Mouse (Mus musculus) hindbrain, embryonic 10.5 days (tissue): Measurements from ENCODE around the gene Tex35. TPM values are rescaled to one million over a fixed set of nuclear protein-coding genes. Genes with fewer than 3 reads are reported as not detected.

ENCODE experiments used
- DNase-seq: peaks from one replicate; pipeline ENCODE4 v3.0.0-alpha.2; 2017; ENCODE audit warnings: low spot score
- H3K27ac ChIP-seq: fragments of 300-500 bp; sonication (generic); 2 replicates; pipeline ENCODE4 v1.5.1; 2016; ENCODE audit warnings: mild to moderate bottlenecking, moderate library complexity
- H3K27me3 ChIP-seq: fragments of 300-500 bp; sonication (generic); 2 replicates; pipeline ENCODE4 v1.6.1; 2016; ENCODE audit warnings: mild to moderate bottlenecking; ENCODE audit not compliant: poor library complexity, insufficient read depth, severe bottlenecking
- H3K36me3 ChIP-seq: fragments of 300-500 bp; sonication (generic); 2 replicates; pipeline ENCODE4 v1.6.1; 2016; ENCODE audit warnings: mild to moderate bottlenecking, moderate library complexity
- H3K4me1 ChIP-seq: fragments of 300-500 bp; sonication (generic); replicated peaks from 2 replicates; pipeline ENCODE4 v1.6.1; 2016; ENCODE audit warnings: mild to moderate bottlenecking
- H3K4me3 ChIP-seq: fragments of 300-500 bp; sonication (generic); 2 replicates; pipeline ENCODE4 v1.5.1; 2016; ENCODE audit warnings: mild to moderate bottlenecking, moderate library complexity
- H3K9me3 ChIP-seq: fragments of 300-500 bp; sonication (generic); 2 replicates; pipeline ENCODE4 v1.6.1; 2016; ENCODE audit warnings: mild to moderate bottlenecking, moderate library complexity
- WGBS: fragments of 180-500 bp; shearing (Covaris S2); methylation state at CpG from one replicate; pipeline ENCODE4 v1.1.7; 2016; 5-methylcytosine and 5-hydroxymethylcytosine counted together
- polyA plus RNA-seq: library from polyadenylated mRNA; unstranded; fragments of >200 nt; fragmentation: Nextera tagmentation; extraction: Ambion mirVana; gene quantifications from 2 replicates; pipeline ENCODE4 v1.2.1, GENCODE M21; 2016

The Tex35 gene
- 0.24 TPM in 1 of 2 replicates, not detected in the other for polyA plus RNA-seq

DNA sequence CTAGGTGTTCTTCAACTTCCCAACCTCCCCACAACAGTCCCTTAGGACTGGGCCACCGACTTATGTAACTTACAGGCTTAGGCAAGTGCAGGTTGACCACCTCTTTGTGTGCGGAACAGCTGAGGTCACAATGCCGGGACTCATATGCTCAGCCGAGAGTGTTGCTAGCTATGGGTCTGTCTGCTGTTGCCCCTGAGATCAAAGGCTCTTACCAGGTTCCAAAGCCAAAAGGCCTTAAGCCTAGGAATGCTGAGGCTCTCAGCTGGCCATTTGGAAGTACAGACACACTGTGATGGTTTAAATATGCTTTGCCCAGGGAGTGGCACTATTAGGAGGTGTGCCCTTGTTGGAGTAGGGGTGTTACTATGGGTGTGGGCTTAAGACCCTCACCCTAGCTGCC lies at the start of gene Tex35:
Gene Tex35, minus strand, starts transcription at position 101 of the 400 bp plus-strand sequence.
- DNase-seq, result no peak
- H3K27ac ChIP-seq, result no peak within 1 kb of the TSS
- 88% methylated on average over 4 of the region's 4 CpGs for WGBS
- no peaks in the 10 kb centered on the region for H3K27me3 ChIP-seq
- H3K4me1 ChIP-seq, result 0 out of 2 replicates have a peak, but pooled peaks cover 6% of the 10 kb centered on the region
- H3K9me3 ChIP-seq, result no peaks in the 10 kb centered on the region
- H3K4me3 ChIP-seq, result no peak within 1 kb of the TSS
- no peaks in the 10 kb centered on the region for H3K36me3 ChIP-seq

DNA sequence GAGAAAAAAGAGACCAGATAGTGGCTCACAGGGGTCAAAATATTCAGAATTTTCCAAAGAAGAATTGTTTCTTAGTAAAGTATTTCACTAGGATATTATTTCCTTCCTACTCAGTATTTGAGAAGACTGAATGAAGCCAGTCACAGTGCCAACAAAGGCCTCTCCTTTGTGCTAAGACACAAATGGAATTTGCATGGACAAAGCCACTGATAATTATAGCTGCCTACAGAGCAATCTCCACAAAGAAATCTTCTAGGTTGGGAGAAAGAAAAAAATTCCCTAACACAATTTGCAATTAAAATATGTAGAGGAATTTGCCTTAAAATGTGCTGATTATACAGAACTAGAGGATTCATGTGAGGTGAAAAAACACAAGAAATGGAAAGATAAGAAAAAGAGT lies 45.3 kb upstream of the Tex35 start:
- peaks cover 26% of the 10 kb centered on the region for H3K36me3 ChIP-seq
- H3K9me3 ChIP-seq, result no peaks in the 10 kb centered on the region
- peaks cover 22% of the 10 kb centered on the region for H3K4me1 ChIP-seq
- no peaks in the 10 kb centered on the region for H3K27me3 ChIP-seq
- no peak for DNase-seq
- peak overlapping the region; percentile 82; the same call in 1 of the 2 replicates for H3K27ac ChIP-seq
- H3K4me3 ChIP-seq, result no peak overlapping the region

- WGBS, result 88% methylated on average over 1 of the region's 1 CpGs
- Histone ChIP-seq H3K4me3 (no peak overlapping the region), H3K27ac (no peak overlapping the region), H3K36me3 (peaks cover 32% of the 10 kb centered on the region), H3K27me3 (no peaks in the 10 kb centered on the region), H3K9me3 (no peaks in the 10 kb centered on the region), H3K4me1 (peaks cover 22% of the 10 kb centered on the region)
- no peak for DNase-seq
These were observed 41.6 kb upstream of the Tex35 start for GRCm38 (mm10) chr1:157150107-157150506.

DNA sequence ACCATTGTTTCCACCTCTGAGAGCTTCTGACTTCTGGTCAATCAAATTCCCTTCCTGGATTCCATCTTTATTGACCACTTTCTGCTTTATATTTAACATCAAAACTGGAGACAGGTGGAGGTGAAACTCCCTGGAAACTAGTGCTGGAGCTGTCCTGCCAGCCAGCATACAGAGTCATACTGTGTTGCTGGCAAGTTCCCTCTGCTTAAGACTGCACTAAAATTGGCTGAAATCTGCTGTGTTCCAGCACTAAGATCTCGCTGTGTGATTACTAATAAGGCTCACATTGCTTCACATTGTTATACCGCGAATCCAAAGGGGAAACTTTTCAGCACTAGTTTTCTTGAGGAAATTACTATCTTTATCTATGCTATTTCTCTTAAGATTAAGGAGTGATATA lies 36.1 kb upstream of the Tex35 start:
- H3K4me3 ChIP-seq, result no peak overlapping the region
- H3K36me3 ChIP-seq, result peaks cover 48% of the 10 kb centered on the region
- no peak for DNase-seq
- H3K27ac ChIP-seq, result no peak overlapping the region
- WGBS, result 96% methylated on average over 3 of the region's 3 CpGs
- H3K4me1 ChIP-seq, result no peaks in the 10 kb centered on the region
- H3K27me3 ChIP-seq, result no peaks in the 10 kb centered on the region
- H3K9me3 ChIP-seq, result no peaks in the 10 kb centered on the region

GRCm38 (mm10) chr1:157143326-157143932 lies 34.9 kb upstream of the Tex35 start:
- no peak overlapping the region for H3K4me3 ChIP-seq
- no peaks in the 10 kb centered on the region for H3K4me1 ChIP-seq
- peaks cover 48% of the 10 kb centered on the region for H3K36me3 ChIP-seq
- no peaks in the 10 kb centered on the region for H3K9me3 ChIP-seq
- DNase-seq, result no peak
- H3K27me3 ChIP-seq, result no peaks in the 10 kb centered on the region
- H3K27ac ChIP-seq, result no peak overlapping the region
- 54% methylated on average over 7 of the region's 7 CpGs for WGBS

DNA sequence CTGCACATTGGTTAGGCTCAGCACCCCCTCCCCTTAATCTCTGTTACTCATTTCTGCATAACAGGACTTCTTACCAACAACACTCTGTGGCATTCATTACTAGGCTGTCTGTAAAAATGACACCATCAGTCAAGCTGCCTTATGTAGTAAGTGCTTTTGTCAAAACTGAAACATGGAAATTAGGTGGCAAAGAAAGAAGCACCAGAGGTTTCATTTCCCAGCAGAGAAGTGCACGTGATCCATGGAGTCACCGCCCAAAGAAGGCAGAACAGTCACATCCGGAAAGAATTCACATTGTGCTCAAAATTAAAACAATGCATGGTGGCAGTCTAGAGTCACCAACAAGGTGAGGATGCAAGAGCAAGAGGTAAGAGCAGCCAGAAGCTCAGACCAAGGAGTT lies 32.5 kb upstream of the Tex35 start:
- 91% methylated on average over 3 of the region's 3 CpGs for WGBS
- no peaks in the 10 kb centered on the region for H3K27me3 ChIP-seq
- H3K27ac ChIP-seq, result no peak overlapping the region

GRCm38 (mm10) chr1:157137854-157138241 lies 29.4 kb upstream of the Tex35 start:
- no peak for DNase-seq
- H3K9me3 ChIP-seq, result no peaks in the 10 kb centered on the region
- H3K27me3 ChIP-seq, result no peaks in the 10 kb centered on the region
- H3K4me3 ChIP-seq, result no peak overlapping the region
- peaks cover 22% of the 10 kb centered on the region for H3K36me3 ChIP-seq
- H3K27ac ChIP-seq, result no peak overlapping the region
- 89% methylated on average over 1 of the region's 1 CpGs for WGBS
- H3K4me1 ChIP-seq, result 0 out of 2 replicates have a peak, but pooled peaks cover 3% of the 10 kb centered on the region

More for the DNA sequence above, 32.5 kb upstream of the Tex35 start:
- Histone ChIP-seq H3K9me3 (no peaks in the 10 kb centered on the region), H3K4me3 (no peak overlapping the region), H3K4me1 (no peaks in the 10 kb centered on the region), H3K36me3 (peaks cover 25% of the 10 kb centered on the region)
- no peak for DNase-seq

- Histone ChIP-seq H3K36me3 (peaks cover 22% of the 10 kb centered on the region), H3K4me3 (no peak overlapping the region), H3K9me3 (no peaks in the 10 kb centered on the region), H3K4me1 (0 out of 2 replicates have a peak, but pooled peaks cover 3% of the 10 kb centered on the region), H3K27ac (no peak overlapping the region), H3K27me3 (no peaks in the 10 kb centered on the region)
- WGBS, result 92% methylated on average over 9 of the region's 9 CpGs
- DNase-seq, result no peak
These were observed 28.8 kb upstream of the Tex35 start for GRCm38 (mm10) chr1:157137132-157137853.

- WGBS, result 93% methylated on average over 2 of the region's 2 CpGs
- no peak overlapping the region for H3K4me3 ChIP-seq
- H3K27me3 ChIP-seq, result no peaks in the 10 kb centered on the region
- H3K4me1 ChIP-seq, result no peaks in the 10 kb centered on the region
- peaks cover 7% of the 10 kb centered on the region; the same call in 1 of the 2 replicates for H3K36me3 ChIP-seq
- H3K9me3 ChIP-seq, result no peaks in the 10 kb centered on the region
- DNase-seq, result no peak
- H3K27ac ChIP-seq, result no peak overlapping the region
These were observed 19.7 kb upstream of the Tex35 start for GRCm38 (mm10) chr1:157128219-157128618.

GRCm38 (mm10) chr1:157123836-157124235 lies 15.4 kb upstream of the Tex35 start:
- H3K27ac ChIP-seq, result no peak overlapping the region
- 92% methylated on average over 3 of the region's 3 CpGs for WGBS
- 0 out of 2 replicates have a peak, but pooled peaks cover 3% of the 10 kb centered on the region for H3K36me3 ChIP-seq
- no peak for DNase-seq
- no peak overlapping the region for H3K4me3 ChIP-seq
- H3K4me1 ChIP-seq, result no peaks in the 10 kb centered on the region
- H3K9me3 ChIP-seq, result no peaks in the 10 kb centered on the region
- no peaks in the 10 kb centered on the region for H3K27me3 ChIP-seq

GRCm38 (mm10) chr1:157119168-157119567 lies 10.7 kb upstream of the Tex35 start:
- H3K27me3 ChIP-seq, result no peaks in the 10 kb centered on the region
- DNase-seq, result no peak
- no peaks in the 10 kb centered on the region for H3K36me3 ChIP-seq
- H3K4me1 ChIP-seq, result no peaks in the 10 kb centered on the region
- H3K9me3 ChIP-seq, result no peaks in the 10 kb centered on the region
- H3K27ac ChIP-seq, result no peak overlapping the region
- no peak overlapping the region for H3K4me3 ChIP-seq
- 88% methylated on average over 6 of the region's 6 CpGs for WGBS

- H3K4me1 ChIP-seq, result no peaks in the 10 kb centered on the region
- WGBS, result 88% methylated on average over 3 of the region's 3 CpGs
- H3K9me3 ChIP-seq, result no peaks in the 10 kb centered on the region
- H3K36me3 ChIP-seq, result no peaks in the 10 kb centered on the region
- H3K27ac ChIP-seq, result no peak overlapping the region
- H3K27me3 ChIP-seq, result no peaks in the 10 kb centered on the region
- DNase-seq, result no peak
- no peak overlapping the region for H3K4me3 ChIP-seq
These were observed 9.0 kb upstream of the Tex35 start for GRCm38 (mm10) chr1:157117440-157117839.

GRCm38 (mm10) chr1:157114492-157114891 lies 6.0 kb upstream of the Tex35 start:
- Histone ChIP-seq H3K27me3 (no peaks in the 10 kb centered on the region), H3K36me3 (no peaks in the 10 kb centered on the region), H3K4me3 (no peak overlapping the region), H3K9me3 (no peaks in the 10 kb centered on the region), H3K4me1 (no peaks in the 10 kb centered on the region), H3K27ac (no peak overlapping the region)
- DNase-seq, result no peak
- WGBS, result 82% methylated on average over 2 of the region's 2 CpGs
